Mouse (Mus musculus) forebrain, embryonic 14.5 days (tissue): ENCODE results near the gene Ssu2. TPM values are rescaled to one million over a fixed set of nuclear protein-coding genes. Genes with fewer than 3 reads are reported as not detected.

Experiments used
- ATAC-seq: fragments of 200-750 bp; cut with Nextera tagmentation; 2 replicates; pipeline ENCODE4 v1.8.0; 2017; ENCODE audit warnings: mild to moderate bottlenecking, moderate library complexity
- DNase-seq: peaks from one replicate; pipeline ENCODE4 v3.0.0-alpha.2; 2015; ENCODE audit warnings: low spot score
- H3K27ac ChIP-seq: fragments of 300-500 bp; sonication (generic); 2 replicates; pipeline ENCODE4 v1.5.1; 2014; ENCODE audit warnings: low read depth, mild to moderate bottlenecking, control low read depth, low read length, moderate library complexity
- H3K27me3 ChIP-seq: fragments of 300-500 bp; sonication (generic); replicated peaks from 2 replicates; pipeline ENCODE4 v1.6.1; 2014; ENCODE audit warnings: low read length, control low read depth, mixed read lengths; ENCODE audit not compliant: control insufficient read depth, insufficient read depth
- H3K36me3 ChIP-seq: fragments of 300-500 bp; sonication (generic); 2 replicates; pipeline ENCODE4 v1.6.1; 2014; ENCODE audit warnings: low read length, control low read depth; ENCODE audit not compliant: control insufficient read depth, insufficient read depth
- H3K4me1 ChIP-seq: fragments of 300-500 bp; sonication (generic); 2 replicates; pipeline ENCODE4 v1.6.1; 2014; ENCODE audit warnings: antibody characterized with exemption, low read length, control low read depth; ENCODE audit not compliant: control insufficient read depth, insufficient read depth
- H3K4me2 ChIP-seq: fragments of 300-500 bp; sonication (generic); 2 replicates; pipeline ENCODE4 v1.6.1; 2014; ENCODE audit warnings: mild to moderate bottlenecking, control low read depth, low read length
- H3K4me3 ChIP-seq: fragments of 300-500 bp; sonication (generic); 2 replicates; pipeline ENCODE4 v1.5.1; 2014; ENCODE audit warnings: low read depth, low read length, control low read depth
- H3K9ac ChIP-seq: fragments of 300-500 bp; sonication (generic); 2 replicates; pipeline ENCODE4 v1.6.1; 2014; ENCODE audit warnings: mild to moderate bottlenecking, low read length, control low read depth, moderate library complexity
- H3K9me3 ChIP-seq: fragments of 300-500 bp; sonication (generic); replicated peaks from 2 replicates; pipeline ENCODE4 v1.6.1; 2016; ENCODE audit warnings: low read length, control low read depth, mixed read lengths; ENCODE audit not compliant: control insufficient read depth
- WGBS: fragments of 180-500 bp; shearing (Covaris S2); extraction: QIAGEN DNeasy Blood & Tissue Kit; methylation state at CpG from one replicate; pipeline ENCODE4 v1.1.7; 2014; 5-methylcytosine and 5-hydroxymethylcytosine counted together
- polyA plus RNA-seq: library from polyadenylated mRNA; unstranded; fragments of >200 nt; fragmentation: Nextera tagmentation; extraction: Ambion mirVana; gene quantifications from 2 replicates; pipeline ENCODE4 v1.2.1, GENCODE M21; 2014

Ssu2 gene
- polyA plus RNA-seq, 1 experiment from 2014 or later = 0.11 TPM

DNA sequence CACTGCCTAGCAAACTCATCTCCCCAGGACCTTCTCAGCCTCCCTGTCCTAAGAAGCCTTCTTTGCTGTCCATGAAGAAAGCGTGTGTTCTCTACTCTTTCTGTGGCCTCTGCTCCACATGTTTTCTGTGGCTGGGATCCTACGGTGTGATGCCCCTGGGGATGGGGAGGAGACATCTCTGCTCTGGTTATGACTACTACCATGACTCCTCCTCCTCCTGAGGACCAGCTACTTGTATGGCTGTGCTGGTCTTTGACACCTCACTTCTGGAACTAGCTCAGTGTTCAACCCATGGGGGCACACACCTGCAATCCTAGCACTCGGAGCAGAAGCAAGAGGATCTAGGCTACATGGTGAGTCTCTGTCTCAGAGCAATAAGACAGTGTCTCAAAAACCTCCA lies 8.5 kb upstream of the Ssu2 start:
- no peak overlapping the region for H3K4me3 ChIP-seq
- H3K27ac ChIP-seq = no peak overlapping the region
- H3K36me3 ChIP-seq = no peaks in the 10 kb centered on the region
- H3K9me3 ChIP-seq = no peaks in the 10 kb centered on the region
- ATAC-seq (no peak), DNase-seq (no peak)
- 90% methylated on average over 3 of the region's 3 CpGs for WGBS
- no peaks in the 10 kb centered on the region for H3K27me3 ChIP-seq
- no peak overlapping the region for H3K4me2 ChIP-seq
- no peaks in the 10 kb centered on the region for H3K4me1 ChIP-seq
- H3K9ac ChIP-seq = no peak overlapping the region

DNA sequence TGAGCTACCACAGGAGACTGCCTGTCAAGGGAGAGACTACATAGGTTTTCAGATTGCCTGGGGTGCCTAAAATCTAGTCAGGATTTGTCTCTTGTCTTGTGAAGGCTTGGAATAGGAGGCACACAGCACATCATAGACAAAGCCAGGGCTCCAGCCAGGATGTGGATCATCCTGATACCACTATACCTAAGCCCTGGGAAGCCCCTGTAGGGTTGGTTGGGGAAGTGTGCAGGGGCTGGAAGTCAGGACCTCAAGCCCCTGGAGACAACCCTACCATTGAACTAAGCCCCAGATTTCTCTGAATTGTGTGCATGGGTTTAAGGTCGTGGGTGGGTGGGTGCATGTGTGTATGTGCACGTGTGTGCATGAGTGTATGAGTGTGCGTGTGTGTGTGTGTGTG lies 562 bp upstream of the Ssu2 start:
- ATAC-seq = no peak
- WGBS = 83% methylated on average over 3 of the region's 3 CpGs

DNA sequence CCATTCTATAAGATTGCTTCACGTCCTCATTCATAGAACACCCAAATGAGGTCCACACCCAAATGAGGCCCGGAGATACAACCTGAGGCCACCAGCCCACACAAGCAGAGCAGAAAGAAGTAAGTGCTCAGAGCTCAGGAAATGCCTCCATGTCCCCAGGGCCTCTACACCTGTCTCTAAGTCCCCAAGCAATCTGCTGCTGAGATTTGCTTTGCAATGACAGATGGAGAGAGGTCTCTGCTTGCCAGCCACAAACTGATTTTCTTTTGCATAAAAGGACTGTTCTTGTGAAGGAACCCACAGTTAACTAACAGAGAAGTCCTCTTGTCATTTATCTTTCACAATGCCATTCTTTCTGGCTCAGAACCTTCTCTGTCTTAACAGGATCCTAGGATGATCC lies 1.6 kb downstream of the Ssu2 start:
- H3K4me3 ChIP-seq = no peak overlapping the region
- H3K9me3 ChIP-seq = no peaks in the 10 kb centered on the region
- no peaks in the 10 kb centered on the region for H3K36me3 ChIP-seq
- no peak overlapping the region for H3K27ac ChIP-seq
- H3K4me1 ChIP-seq = 0 out of 2 replicates have a peak, but pooled peaks cover 3% of the 10 kb centered on the region
- DNase-seq = no peak
- no peak overlapping the region for H3K4me2 ChIP-seq
- WGBS = 85% methylated on average over 2 of the region's 2 CpGs
- H3K9ac ChIP-seq = no peak overlapping the region
- ATAC-seq = no peak
- H3K27me3 ChIP-seq = no peaks in the 10 kb centered on the region

More for the DNA sequence above, 562 bp upstream of the Ssu2 start:
- no peaks in the 10 kb centered on the region for H3K36me3 ChIP-seq
- H3K27me3 ChIP-seq = no peaks in the 10 kb centered on the region
- H3K27ac ChIP-seq = no peak overlapping the region
- H3K9ac ChIP-seq = no peak overlapping the region
- no peak overlapping the region for H3K4me2 ChIP-seq
- H3K4me1 ChIP-seq = no peaks in the 10 kb centered on the region
- DNase-seq = no peak
- H3K9me3 ChIP-seq = no peaks in the 10 kb centered on the region
- no peak overlapping the region for H3K4me3 ChIP-seq

- DNase-seq = peak; percentile 11
- 69% methylated on average over 8 of the region's 8 CpGs for WGBS
- Histone ChIP-seq H3K4me3 (no peak overlapping the region), H3K9me3 (no peaks in the 10 kb centered on the region), H3K27me3 (no peaks in the 10 kb centered on the region), H3K4me1 (0 out of 2 replicates have a peak, but pooled peaks cover 3% of the 10 kb centered on the region), H3K9ac (no peak overlapping the region), H3K36me3 (no peaks in the 10 kb centered on the region), H3K4me2 (no peak overlapping the region), H3K27ac (no peak overlapping the region)
- ATAC-seq = peak; percentile 55
These were observed 4.7 kb downstream of the Ssu2 start for GRCm38 (mm10) chr6:112382990-112383685.

- Histone ChIP-seq H3K27me3 (no peaks in the 10 kb centered on the region), H3K27ac (no peak overlapping the region), H3K4me3 (no peak overlapping the region), H3K9me3 (no peaks in the 10 kb centered on the region), H3K4me2 (no peak overlapping the region), H3K9ac (no peak overlapping the region), H3K4me1 (0 out of 2 replicates have a peak, but pooled peaks cover 3% of the 10 kb centered on the region), H3K36me3 (no peaks in the 10 kb centered on the region)
- no peak for DNase-seq
- no peak for ATAC-seq
- 94% methylated on average over 9 of the region's 9 CpGs for WGBS
These were observed 8.8 kb downstream of the Ssu2 start for GRCm38 (mm10) chr6:112379054-112379453.

DNA sequence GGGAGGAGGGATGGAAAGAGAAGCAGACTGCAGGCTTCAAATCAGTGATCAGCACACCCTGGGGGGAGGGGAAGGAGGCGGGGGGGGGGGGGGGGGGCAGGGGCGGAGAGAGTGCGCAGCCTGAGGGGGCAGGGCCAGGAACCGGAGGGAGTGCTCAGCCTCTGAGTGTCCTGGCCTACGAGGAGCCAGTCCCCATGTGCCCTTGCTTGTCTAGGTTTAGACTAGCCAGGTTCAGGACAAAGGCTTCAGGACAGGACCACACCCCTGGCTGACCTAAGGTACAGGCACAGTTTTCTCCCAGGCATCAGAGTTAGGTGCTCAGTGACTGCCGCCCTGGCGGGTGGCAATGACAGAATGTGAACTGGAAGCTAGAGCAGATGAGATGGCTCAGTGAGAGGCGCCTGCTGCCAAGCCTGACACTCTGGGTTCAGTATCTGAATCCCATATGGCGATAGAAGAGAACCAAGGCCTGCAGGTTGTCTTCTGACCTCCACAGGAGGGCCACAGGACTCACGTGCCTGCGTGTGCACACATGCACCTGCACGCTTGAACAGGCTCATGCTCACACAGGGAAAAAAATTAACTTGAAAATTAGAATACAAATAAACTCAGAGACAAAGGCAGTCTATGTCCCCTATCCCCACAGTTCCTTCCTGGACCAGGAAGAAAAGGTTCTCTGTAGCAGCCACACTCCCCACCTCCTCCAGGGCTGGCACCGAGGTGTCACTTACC lies 12.0 kb downstream of the Ssu2 start:
- Histone ChIP-seq H3K4me2 (no peak overlapping the region), H3K9me3 (no peaks in the 10 kb centered on the region), H3K27ac (no peak overlapping the region), H3K9ac (no peak overlapping the region), H3K4me1 (no peaks in the 10 kb centered on the region), H3K36me3 (no peaks in the 10 kb centered on the region), H3K4me3 (no peak overlapping the region), H3K27me3 (no peaks in the 10 kb centered on the region)
- WGBS = 62% methylated on average over 10 of the region's 13 CpGs
- no peak for ATAC-seq
- no peak for DNase-seq

- no peak overlapping the region for H3K9ac ChIP-seq
- no peaks in the 10 kb centered on the region for H3K27me3 ChIP-seq
- 49% methylated on average over 8 of the region's 8 CpGs for WGBS
- no peaks in the 10 kb centered on the region for H3K36me3 ChIP-seq
- H3K4me2 ChIP-seq = no peak overlapping the region
- ATAC-seq (peak; percentile 84), DNase-seq (peak; percentile 84)
- H3K4me3 ChIP-seq = no peak overlapping the region
- no peaks in the 10 kb centered on the region for H3K9me3 ChIP-seq
- H3K4me1 ChIP-seq = no peaks in the 10 kb centered on the region
- H3K27ac ChIP-seq = no peak overlapping the region
These were observed 13.8 kb downstream of the Ssu2 start for GRCm38 (mm10) chr6:112373886-112374585.

GRCm38 (mm10) chr6:112365294-112365693 lies 22.5 kb downstream of the Ssu2 start:
- 84% methylated on average over 10 of the region's 10 CpGs for WGBS
- H3K36me3 ChIP-seq = no peaks in the 10 kb centered on the region
- DNase-seq = no peak
- no peak overlapping the region for H3K4me2 ChIP-seq
- H3K9ac ChIP-seq = no peak overlapping the region
- no peak overlapping the region for H3K27ac ChIP-seq
- no peaks in the 10 kb centered on the region for H3K27me3 ChIP-seq
- H3K4me3 ChIP-seq = no peak overlapping the region
- no peaks in the 10 kb centered on the region for H3K4me1 ChIP-seq
- no peak for ATAC-seq
- H3K9me3 ChIP-seq = no peaks in the 10 kb centered on the region
